Mouse (Mus musculus) ES-E14 (cell line): ENCODE measurements at regions not wholly inside any gene's neighbourhood (a gene's known extent, or its start where the extent isn't known, plus 50 kb on each side); places are given as distances from the start of the nearest gene placed in this dataset.

Experiments
- DNase-seq: peaks from one replicate; pipeline ENCODE4 v3.0.0-alpha.2; 2013; ENCODE audit warnings: low read depth, low spot score
- H3K27ac ChIP-seq: 2 replicates; pipeline ENCODE4 v1.5.1; 2012; ENCODE audit warnings: low read depth, mild to moderate bottlenecking, low read length, moderate library complexity, mixed read lengths; ENCODE audit not compliant: poor library complexity, insufficient read depth, severe bottlenecking
- H3K36me3 ChIP-seq: 2 replicates; pipeline ENCODE4 v1.6.1; 2012; ENCODE audit warnings: mild to moderate bottlenecking, low read length, moderate library complexity, mixed read lengths; ENCODE audit not compliant: control insufficient read depth, poor library complexity, insufficient read depth, severe bottlenecking
- H3K4me1 ChIP-seq, 2 experiments: fragments of 150-350 bp in 1 of 2; sonication (generic) in 1 of 2; 2 replicates each; pipeline ENCODE4 v1.6.1; 2012; ENCODE audit warnings: low read length in 2 of 2, mild to moderate bottlenecking in 1 of 2, mixed read lengths in 1 of 2; ENCODE audit not compliant: control insufficient read depth in 2 of 2, insufficient read depth in 2 of 2, poor library complexity in 1 of 2
- H3K4me3 ChIP-seq, 2 experiments: fragments of 150-350 bp in 1 of 2; sonication (generic) in 1 of 2; 2 replicates each; pipeline ENCODE4 v1.5.1; 2012; ENCODE audit warnings: low read length in 2 of 2, low read depth in 1 of 2, mild to moderate bottlenecking in 1 of 2, mixed read lengths in 1 of 2; ENCODE audit not compliant: insufficient read depth in 1 of 2, poor library complexity in 1 of 2, severe bottlenecking in 1 of 2
- H3K9ac ChIP-seq: 2 replicates; pipeline ENCODE4 v1.6.1; 2012; ENCODE audit warnings: low read depth, mild to moderate bottlenecking, low read length, mixed read lengths; ENCODE audit not compliant: poor library complexity, insufficient read depth, severe bottlenecking
- H3K9me3 ChIP-seq: fragments of 150-350 bp; sonication (generic); 2 replicates; pipeline ENCODE4 v1.6.1; 2012; ENCODE audit warnings: low read depth, mild to moderate bottlenecking, low read length; ENCODE audit not compliant: control insufficient read depth, insufficient read depth
- CHD2 ChIP-seq: IDR thresholded peaks from 2 replicates; pipeline ENCODE4 v1.6.1; 2014; ENCODE audit warnings: mild to moderate bottlenecking, low read depth, low read length, inconsistent platforms
- HCFC1 ChIP-seq: IDR thresholded peaks from 2 replicates; pipeline ENCODE4 v1.6.1; 2012; ENCODE audit warnings: low read length, inconsistent platforms, borderline replicate concordance; ENCODE audit not compliant: insufficient read depth
- MAFK ChIP-seq: IDR thresholded peaks from 2 replicates; pipeline ENCODE4 v1.6.1; 2014; ENCODE audit warnings: mild to moderate bottlenecking, low read depth, low read length, inconsistent platforms; ENCODE audit not compliant: insufficient read depth
- ZC3H11A ChIP-seq: IDR thresholded peaks from 2 replicates; pipeline ENCODE4 v1.6.1; 2012; ENCODE audit warnings: low read depth, mild to moderate bottlenecking, inconsistent platforms, low read length, borderline replicate concordance
- ZNF384 ChIP-seq: IDR thresholded peaks from 2 replicates; pipeline ENCODE4 v1.6.1; 2012; ENCODE audit warnings: low read depth, low read length, inconsistent platforms
- in situ Hi-C, 2 experiments: fragments of 600-800 bp; cut with MboI; formaldehyde crosslinking; loops; one replicate each; pipeline ENCODE4 v1.15.1; 2025; ENCODE audit warnings: low sequenced_read_pairs in 2 of 2, inconsistent platforms in 1 of 2; ENCODE audit not compliant: unreplicated experiment in 2 of 2

DNA sequence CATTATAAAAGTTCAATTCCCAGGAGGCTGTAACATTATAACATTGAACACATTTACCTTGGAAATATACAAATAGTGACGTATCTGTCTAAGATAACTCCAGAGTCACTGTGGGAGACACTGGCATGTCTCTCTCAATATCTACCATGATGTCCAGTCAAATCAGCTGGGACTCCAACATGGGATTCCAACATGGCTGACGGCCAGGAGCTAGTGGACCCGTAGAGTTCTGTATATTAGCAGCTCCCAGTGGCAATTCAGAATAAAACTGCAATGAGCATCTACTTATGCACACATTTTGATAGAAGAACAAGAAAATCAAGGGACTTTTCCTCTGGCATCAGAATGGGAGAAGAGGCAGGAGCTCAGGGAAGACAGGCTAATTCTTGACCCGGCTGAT lies 123.4 kb downstream of the Tomm20 start:
- in situ Hi-C loops, result no loop called here

DNA sequence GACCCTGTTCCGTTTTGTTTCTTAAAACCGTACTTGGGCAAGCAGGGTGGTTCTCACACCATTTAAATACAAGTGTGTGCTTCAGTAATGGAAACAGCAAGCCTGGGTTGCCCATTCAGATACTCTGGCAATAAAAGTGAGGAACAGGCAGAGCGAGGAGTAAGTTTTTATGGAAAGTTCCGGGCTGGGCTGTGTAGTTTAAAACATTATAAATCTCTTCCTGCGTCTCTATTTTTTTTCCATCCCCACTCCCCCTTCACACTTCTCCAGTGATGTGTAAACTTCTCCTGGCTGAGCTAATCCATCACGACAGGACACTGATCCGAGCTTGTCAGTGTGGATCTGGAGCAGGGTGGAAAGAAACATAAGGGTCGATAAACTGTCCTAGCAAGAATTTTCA lies 124.4 kb downstream of the Tomm20 start:
- Histone ChIP-seq H3K9ac (no peak overlapping the region), H3K9me3 (no peaks in the 10 kb centered on the region), H3K4me3 (no peak overlapping the region), H3K4me1 (peaks cover 2 to 7% of the 10 kb centered on the region in 2 experiments), H3K36me3 (no peaks in the 10 kb centered on the region), H3K27ac (no peak overlapping the region)
- TF ChIP-seq CHD2 (no peak), ZNF384 (no peak), MAFK (no peak), HCFC1 (no peak), ZC3H11A (no peak)
- no peak for DNase-seq
- in situ Hi-C loops, result no loop called here

More for the DNA sequence above, 123.4 kb downstream of the Tomm20 start:
- Histone ChIP-seq H3K9ac (no peak overlapping the region), H3K36me3 (no peaks in the 10 kb centered on the region), H3K4me3 (no peak overlapping the region), H3K27ac (no peak overlapping the region), H3K4me1 (peaks cover 6 to 13% of the 10 kb centered on the region in 2 experiments), H3K9me3 (no peaks in the 10 kb centered on the region)
- no peak for DNase-seq
- TF ChIP-seq ZNF384 (no peak), HCFC1 (no peak), ZC3H11A (no peak), MAFK (no peak), CHD2 (no peak)

DNA sequence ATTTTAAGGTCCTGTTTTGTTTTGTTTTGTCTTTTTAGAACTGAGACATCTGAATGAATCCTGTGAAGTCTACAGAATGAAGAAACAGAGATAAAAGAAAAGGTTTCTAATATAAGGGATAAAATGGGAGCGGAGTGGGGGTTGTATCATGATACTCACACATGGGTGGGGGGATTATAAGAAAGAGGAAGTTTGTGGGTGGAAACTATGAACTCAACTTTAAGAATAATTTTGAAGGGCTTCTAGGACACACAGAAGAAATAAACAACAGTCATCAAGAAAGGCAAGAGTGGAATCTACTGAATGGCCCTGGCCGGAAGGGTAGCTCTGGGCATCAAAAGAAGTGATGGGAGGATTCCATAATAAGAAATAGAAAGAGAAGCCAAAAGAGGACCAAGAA lies 125.1 kb downstream of the Tomm20 start:
- Histone ChIP-seq H3K4me1 (peaks cover under 1 to 3% of the 10 kb centered on the region in 2 experiments), H3K27ac (no peak overlapping the region), H3K9me3 (no peaks in the 10 kb centered on the region), H3K9ac (no peak overlapping the region), H3K4me3 (no peak overlapping the region), H3K36me3 (no peaks in the 10 kb centered on the region)
- in situ Hi-C loops, result no loop called here
- no peak for DNase-seq
- no peak for TF ChIP-seq MAFK
- TF ChIP-seq ZC3H11A, result no peak
- no peak for TF ChIP-seq ZNF384
- TF ChIP-seq HCFC1, result no peak
- TF ChIP-seq CHD2, result no peak

DNA sequence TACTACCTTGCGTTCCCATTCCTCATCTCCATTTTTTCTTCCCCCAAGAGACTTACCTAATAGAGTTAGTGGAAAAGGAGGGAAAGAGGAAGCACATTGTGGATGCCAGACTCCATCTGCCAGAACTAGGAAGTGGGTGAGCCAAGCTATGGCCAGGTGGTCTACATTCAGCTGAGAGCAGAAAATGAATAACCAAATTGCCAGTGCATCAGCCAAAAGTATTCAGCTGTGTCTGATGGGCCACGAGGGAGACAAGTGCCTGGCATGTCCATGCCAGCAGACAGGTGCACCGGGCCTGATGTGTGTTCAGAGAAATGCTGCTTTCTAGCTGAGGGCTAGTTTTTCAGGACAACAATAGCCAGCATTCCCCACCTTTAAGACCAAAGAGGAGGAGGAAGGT lies 126.4 kb downstream of the Tomm20 start:
- no peak overlapping the region for H3K9ac ChIP-seq
- in situ Hi-C loops, result no loop called here
- H3K9me3 ChIP-seq, result no peaks in the 10 kb centered on the region
- no peak overlapping the region for H3K27ac ChIP-seq
- no peak for DNase-seq
- H3K36me3 ChIP-seq, result no peaks in the 10 kb centered on the region
- H3K4me1 ChIP-seq, result peaks cover 0 to 2% of the 10 kb centered on the region in 2 experiments; a peak in 3 of 4 replicates
- no peak for TF ChIP-seq HCFC1
- TF ChIP-seq ZC3H11A, result no peak
- TF ChIP-seq ZNF384, result no peak
- no peak for TF ChIP-seq MAFK
- TF ChIP-seq CHD2, result no peak
- no peak overlapping the region for H3K4me3 ChIP-seq

DNA sequence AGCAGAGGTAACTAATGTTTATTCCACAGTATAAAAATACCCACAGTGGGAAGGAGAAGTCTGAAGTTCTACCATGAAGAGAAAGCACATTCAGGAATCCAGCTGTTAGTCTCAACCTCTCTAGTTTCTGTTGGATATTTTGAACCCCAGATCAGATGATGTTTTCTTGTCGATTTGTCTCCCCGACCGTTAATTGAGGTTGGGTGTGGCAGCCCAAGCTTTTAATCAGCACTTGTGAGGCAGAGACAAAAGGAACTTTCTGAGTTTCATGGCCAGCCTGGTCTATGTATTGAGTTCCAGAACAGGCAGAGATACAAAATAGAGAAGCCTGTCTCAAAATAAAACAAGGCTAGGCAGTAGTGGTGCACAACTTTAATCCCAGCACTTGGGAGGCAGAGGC lies 129.5 kb downstream of the Tomm20 start:
- Histone ChIP-seq H3K4me3 (no peak overlapping the region), H3K27ac (no peak overlapping the region), H3K4me1 (peaks cover 0 to 2% of the 10 kb centered on the region in 2 experiments; a peak in 3 of 4 replicates), H3K36me3 (no peaks in the 10 kb centered on the region), H3K9me3 (no peaks in the 10 kb centered on the region), H3K9ac (no peak overlapping the region)
- no peak for TF ChIP-seq ZC3H11A
- no peak for TF ChIP-seq CHD2
- no peak for TF ChIP-seq ZNF384
- TF ChIP-seq HCFC1, result no peak
- TF ChIP-seq MAFK, result no peak
- no peak for DNase-seq
- in situ Hi-C loops, result no loop called here
